Mouse (Mus musculus) liver, embryonic 14.5 days (tissue): Measurements from ENCODE around the gene Olfr585.

Experiments used
- CTCF ChIP-seq: IDR thresholded peaks from 2 replicates; pipeline ENCODE4 v1.5.1; 2016; ENCODE audit warnings: antibody characterized with exemption, low read depth, control low read depth
- EP300 ChIP-seq: IDR thresholded peaks from 2 replicates; pipeline ENCODE4 v1.6.1; 2016; ENCODE audit warnings: antibody characterized with exemption, low read depth

DNA sequence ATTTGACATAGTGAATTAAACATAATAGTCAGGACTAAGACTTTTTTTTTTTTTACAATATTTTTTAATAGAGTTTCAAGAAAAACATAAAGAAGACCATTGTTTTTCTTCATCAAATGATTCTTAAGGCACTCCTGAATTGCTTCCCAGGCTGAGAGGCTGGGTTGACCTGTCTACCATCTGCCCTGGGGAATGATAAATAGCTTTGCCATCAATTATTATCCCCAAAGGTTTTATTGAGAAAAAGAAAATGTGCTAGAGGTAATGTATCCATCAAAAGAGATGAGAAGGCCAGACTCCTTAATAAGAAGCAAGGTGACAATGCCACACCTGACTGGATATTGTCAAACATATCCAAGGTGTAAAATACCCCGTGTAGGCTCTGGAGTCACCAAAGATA lies 43.1 kb downstream of the Olfr585 start, which contains the start of gene Olfr588-ps1:
- TF ChIP-seq CTCF (no peak), EP300 (no peak)
